Mouse (Mus musculus) MEL (cell line): ENCODE measurements around the gene Sgcg. TPM values are rescaled to one million over a fixed set of nuclear protein-coding genes. Genes with fewer than 3 reads are reported as not detected.

ENCODE experiments used
- DNase-seq: peaks from one replicate; pipeline ENCODE4 v3.0.0; 2011; ENCODE audit warnings: low read depth, low spot score
- H3K27ac ChIP-seq: 2 replicates; pipeline ENCODE4 v1.5.1; 2012; ENCODE audit warnings: low read depth, mild to moderate bottlenecking, control low read depth, low read length, moderate library complexity; ENCODE audit not compliant: control insufficient read depth
- H3K27me3 ChIP-seq, 2 experiments: fragments of 150-350 bp in 1 of 2; sonication (generic) in 1 of 2; 2 replicates each; pipeline ENCODE4 v1.6.1; 2012; ENCODE audit warnings: low read length in 2 of 2, mild to moderate bottlenecking in 2 of 2, improper control_type of control experiment in 1 of 2, moderate library complexity in 1 of 2; ENCODE audit not compliant: insufficient read depth in 2 of 2, control insufficient read depth in 1 of 2
- H3K36me3 ChIP-seq, 2 experiments: 2 replicates each; pipeline ENCODE4 v1.6.1; 2012 to 2014; ENCODE audit warnings: low read length in 2 of 2, improper control_type of control experiment in 1 of 2, inconsistent platforms in 1 of 2, mild to moderate bottlenecking in 1 of 2; ENCODE audit not compliant: insufficient read depth in 2 of 2, control insufficient read depth in 1 of 2
- H3K4me1 ChIP-seq, 2 experiments: fragments of 150-350 bp in 1 of 2; sonication (generic) in 1 of 2; 2 replicates each; pipeline ENCODE4 v1.6.1; 2012; ENCODE audit warnings: low read length in 2 of 2, improper control_type of control experiment in 1 of 2, mild to moderate bottlenecking in 1 of 2; ENCODE audit not compliant: insufficient read depth in 2 of 2, control insufficient read depth in 1 of 2
- H3K4me3 ChIP-seq, 2 experiments: fragments of 150-350 bp in 1 of 2; sonication (generic) in 1 of 2; 2 replicates each; pipeline ENCODE4 v1.5.1; 2012; ENCODE audit warnings: low read depth in 2 of 2, low read length in 2 of 2, mild to moderate bottlenecking in 2 of 2, moderate library complexity in 2 of 2, control low read depth in 1 of 2, improper control_type of control experiment in 1 of 2; ENCODE audit not compliant: control insufficient read depth in 1 of 2, insufficient read depth in 1 of 2
- H3K79me2 ChIP-seq: 2 replicates; pipeline ENCODE4 v1.6.1; 2012; ENCODE audit warnings: mild to moderate bottlenecking, low read length, moderate library complexity; ENCODE audit not compliant: control insufficient read depth, poor library complexity, insufficient read depth
- H3K9ac ChIP-seq: 2 replicates; pipeline ENCODE4 v1.6.1; 2012; ENCODE audit warnings: low read depth, mild to moderate bottlenecking, control low read depth, low read length, moderate library complexity; ENCODE audit not compliant: control insufficient read depth, poor library complexity, severe bottlenecking
- H3K9me3 ChIP-seq: fragments of 150-350 bp; sonication (generic); replicated peaks from 2 replicates; pipeline ENCODE4 v1.6.1; 2012; ENCODE audit warnings: mild to moderate bottlenecking, low read length, improper control_type of control experiment, moderate library complexity; ENCODE audit not compliant: insufficient read depth
- BHLHE40 ChIP-seq: IDR thresholded peaks from 2 replicates; pipeline ENCODE4 v1.6.1; 2012; ENCODE audit warnings: low read depth, mild to moderate bottlenecking, inconsistent platforms, low read length, improper control_type of control experiment, borderline replicate concordance
- E2F4 ChIP-seq: IDR thresholded peaks from 2 replicates; pipeline ENCODE4 v1.6.1; 2011; ENCODE audit warnings: low read depth, low read length, improper control_type of control experiment, borderline replicate concordance
- ETS1 ChIP-seq: IDR thresholded peaks from 2 replicates; pipeline ENCODE4 v1.6.1; 2012; ENCODE audit warnings: low read depth, mild to moderate bottlenecking, inconsistent platforms, low read length, improper control_type of control experiment, moderate library complexity
- GABPA ChIP-seq: IDR thresholded peaks from 2 replicates; pipeline ENCODE4 v1.6.1; 2012; ENCODE audit warnings: low read depth, mild to moderate bottlenecking, inconsistent platforms, low read length, improper control_type of control experiment, moderate library complexity
- GATA1 ChIP-seq: IDR thresholded peaks from 2 replicates; pipeline ENCODE4 v1.6.1; 2011; ENCODE audit warnings: low read depth, low read length, improper control_type of control experiment
- HCFC1 ChIP-seq: IDR thresholded peaks from 2 replicates; pipeline ENCODE4 v1.6.1; 2012; ENCODE audit warnings: low read depth, mild to moderate bottlenecking, inconsistent platforms, low read length, improper control_type of control experiment, moderate library complexity
- JUND ChIP-seq: IDR thresholded peaks from 2 replicates; pipeline ENCODE4 v1.6.1; 2011; ENCODE audit warnings: low read depth, mild to moderate bottlenecking, improper control_type of control experiment, low read length
- KAT2A ChIP-seq: conservative IDR thresholded peaks from 2 replicates; pipeline ENCODE4 v1.6.1; 2012; ENCODE audit warnings: low read depth, low read length, improper control_type of control experiment, inconsistent platforms
- MAFK ChIP-seq: IDR thresholded peaks from 2 replicates; pipeline ENCODE4 v1.6.1; 2011; ENCODE audit warnings: low read depth, mild to moderate bottlenecking, low read length, improper control_type of control experiment, borderline replicate concordance
- MEF2A ChIP-seq: IDR thresholded peaks from 2 replicates; pipeline ENCODE4 v1.6.1; 2014; ENCODE audit warnings: low read depth, mild to moderate bottlenecking, inconsistent platforms, low read length, improper control_type of control experiment; ENCODE audit not compliant: poor library complexity, insufficient replicate concordance, severe bottlenecking; ENCODE audit errors: extremely low read depth
- MXI1 ChIP-seq: IDR thresholded peaks from 2 replicates; pipeline ENCODE4 v1.6.1; 2011; ENCODE audit warnings: mild to moderate bottlenecking, low read depth, low read length, improper control_type of control experiment
- MYB ChIP-seq: IDR thresholded peaks from 2 replicates; pipeline ENCODE4 v1.6.1; 2011; ENCODE audit warnings: mild to moderate bottlenecking, low read depth, low read length, improper control_type of control experiment
- NELFE ChIP-seq: IDR thresholded peaks from 2 replicates; pipeline ENCODE4 v1.6.1; 2011; ENCODE audit warnings: low read depth, low read length, improper control_type of control experiment
- POLR2A ChIP-seq, 2 experiments: IDR thresholded peaks; 2 replicates each; pipeline ENCODE4 v1.6.1; 2011 to 2012; ENCODE audit warnings: low read length in 2 of 2, mild to moderate bottlenecking in 2 of 2, control low read depth in 1 of 2, improper control_type of control experiment in 1 of 2, low read depth in 1 of 2, moderate library complexity in 1 of 2; ENCODE audit not compliant: control insufficient read depth in 1 of 2, insufficient read depth in 1 of 2, poor library complexity in 1 of 2
- POLR2AphosphoS2 ChIP-seq: IDR thresholded peaks from 2 replicates; pipeline ENCODE4 v1.6.1; 2011; ENCODE audit warnings: low read length, improper control_type of control experiment
- POLR2AphosphoS5 ChIP-seq: IDR thresholded peaks from 2 replicates; pipeline ENCODE4 v1.6.1; 2012; ENCODE audit warnings: low read depth, borderline replicate concordance, mild to moderate bottlenecking, inconsistent platforms, low read length, moderate library complexity, mixed read lengths
- RAD21 ChIP-seq: IDR thresholded peaks from 2 replicates; pipeline ENCODE4 v1.6.1; 2011; ENCODE audit warnings: mild to moderate bottlenecking, low read depth, low read length, improper control_type of control experiment
- SIN3A ChIP-seq: IDR thresholded peaks from 2 replicates; pipeline ENCODE4 v1.6.1; 2012; ENCODE audit warnings: low read length, improper control_type of control experiment, inconsistent platforms
- TAL1 ChIP-seq: IDR thresholded peaks from 2 replicates; pipeline ENCODE4 v1.6.1; 2012; ENCODE audit warnings: mild to moderate bottlenecking, inconsistent platforms, low read length, moderate library complexity, mixed read lengths
- TCF12 ChIP-seq: IDR thresholded peaks from 2 replicates; pipeline ENCODE4 v1.6.1; 2014; ENCODE audit warnings: low read depth, mild to moderate bottlenecking, inconsistent platforms, low read length, improper control_type of control experiment, moderate library complexity
- USF1 ChIP-seq: IDR thresholded peaks from 2 replicates; pipeline ENCODE4 v1.6.1; 2014; ENCODE audit warnings: low read depth, mild to moderate bottlenecking, inconsistent platforms, low read length, improper control_type of control experiment, moderate library complexity
- USF2 ChIP-seq, 2 experiments: IDR thresholded peaks; 2 replicates each; pipeline ENCODE4 v1.6.1; 2011 to 2012; ENCODE audit warnings: improper control_type of control experiment in 2 of 2, low read length in 2 of 2, borderline replicate concordance in 1 of 2, inconsistent platforms in 1 of 2, low read depth in 1 of 2, mild to moderate bottlenecking in 1 of 2; ENCODE audit not compliant: insufficient read depth in 1 of 2
- polyA plus RNA-seq, 2 experiments: library from polyadenylated mRNA; stranded (reverse) in 1 of 2; unstranded in 1 of 2; fragments of >175 nt in 1 of 2; fragments of >200 nt in 1 of 2; gene quantifications; 2 replicates each; pipeline versions ENCODE4 v1.2.1 to v1.2.4; 2012; ENCODE audit warnings: low replicate concordance in 2 of 2, low read depth in 1 of 2; ENCODE audit not compliant: insufficient read length in 2 of 2, insufficient read depth in 1 of 2, missing spikeins in 1 of 2
- total RNA-seq: library from RNA; depleted of rRNA; stranded (reverse); fragments of 300-350 nt; gene quantifications from 2 replicates; pipeline ENCODE4 v1.2.3, GENCODE M21; 2012

Gene Sgcg
- total and polyA plus RNA-seq, 3 experiments = not detected

- TF ChIP-seq MAFK (no peak), TCF12 (peak; percentile 97), USF2 (IDR thresholded peaks at IDR 0.05; ENCODE audit: borderline replicate concordance in 1 of 2, insufficient read depth in 1 of 2, low read depth in 1 of 2, low read length in 2 of 2) (0 out of 4 replicates have a peak, but pooled peaks of 1 of the 2 experiments have one; percentile 24), SIN3A (peak; percentile 76), E2F4 (no peak), NELFE (no peak), POLR2AphosphoS5 (no peak), POLR2A (IDR thresholded peaks at IDR 0.05; ENCODE audit: control insufficient read depth in 1 of 2, insufficient read depth in 1 of 2, low read depth in 1 of 2, low read length in 2 of 2, poor library complexity in 1 of 2) (no peak)
Measured at GRCm38 (mm10) chr14:61229763-61230162, 28.5 kb downstream of the Sgcg start (continued).

- Histone ChIP-seq H3K27me3 (no peaks in the 10 kb centered on the region), H3K36me3 (peaks cover 0 to 16% of the 10 kb centered on the region in 2 experiments; a peak in 2 of 4 replicates), H3K4me3 (no peak overlapping the region), H3K9ac (no peak overlapping the region), H3K79me2 (no peaks in the 10 kb centered on the region), H3K4me1 (peaks cover 0 to 20% of the 10 kb centered on the region in 2 experiments; a peak in 2 of 4 replicates), H3K9me3 (no peaks in the 10 kb centered on the region), H3K27ac (no peak overlapping the region)
- DNase-seq = peak; percentile 32
- TF ChIP-seq GATA1 = no peak
- TF ChIP-seq POLR2AphosphoS2 = no peak
- no peak for TF ChIP-seq MAFK
- no peak for TF ChIP-seq ETS1
- no peak for TF ChIP-seq POLR2AphosphoS5
- no peak for TF ChIP-seq KAT2A
- TF ChIP-seq SIN3A = no peak
- no peak for TF ChIP-seq JUND
- TF ChIP-seq USF1 = no peak
- TF ChIP-seq MEF2A = no peak
- no peak for TF ChIP-seq MXI1
- no peak for TF ChIP-seq TAL1
- no peak for TF ChIP-seq GABPA
- TF ChIP-seq HCFC1 = no peak
- no peak for TF ChIP-seq MYB
- TF ChIP-seq RAD21 = no peak
- TF ChIP-seq BHLHE40 = no peak
- no peak for TF ChIP-seq USF2 (IDR thresholded peaks at IDR 0.05; ENCODE audit: borderline replicate concordance in 1 of 2, insufficient read depth in 1 of 2, low read depth in 1 of 2, low read length in 2 of 2)
Measured at GRCm38 (mm10) chr14:61226151-61226550, 32.1 kb downstream of the Sgcg start.
